Mouse (Mus musculus) bone marrow, adult 2 months (tissue): ENCODE data around the gene Uchl1. TPM values are rescaled to one million over a fixed set of nuclear protein-coding genes. Genes with fewer than 3 reads are reported as not detected.

Source experiments
- H3K27ac ChIP-seq: fragments of 200-500 bp; 2 replicates; pipeline ENCODE4 v1.5.1; 2012; ENCODE audit warnings: low read depth, mild to moderate bottlenecking, control low read depth, inconsistent platforms, low read length; ENCODE audit not compliant: control insufficient read depth, poor library complexity, insufficient read depth
- H3K4me1 ChIP-seq: fragments of 200-500 bp; 2 replicates; pipeline ENCODE4 v1.6.1; 2011; ENCODE audit warnings: low read length; ENCODE audit not compliant: control insufficient read depth, insufficient read depth
- H3K4me3 ChIP-seq: fragments of 200-500 bp; replicated peaks from 2 replicates; pipeline ENCODE3; 2011; ENCODE audit warnings: mild to moderate bottlenecking, low read depth, low read length, control low read depth; ENCODE audit not compliant: control insufficient read depth
- CTCF ChIP-seq: fragments of 200-500 bp; IDR thresholded peaks from 2 replicates; pipeline ENCODE4 v1.5.1; 2011; ENCODE audit warnings: low read length, control low read depth; ENCODE audit not compliant: control insufficient read depth, insufficient read depth
- POLR2A ChIP-seq: fragments of 200-500 bp; IDR thresholded peaks from 2 replicates; pipeline ENCODE4 v1.6.1; 2011; ENCODE audit warnings: low read depth, mild to moderate bottlenecking, control low read depth, low read length, borderline replicate concordance; ENCODE audit not compliant: control insufficient read depth
- WGBS: fragments of 180-500 bp; shearing (Covaris S2); methylation state at CpG from one replicate; pipeline ENCODE4 v1.1.7; 2018; 5-methylcytosine and 5-hydroxymethylcytosine counted together
- polyA plus RNA-seq: library from polyadenylated mRNA; stranded (reverse); fragments of >200 nt; gene quantifications from 2 replicates; pipeline ENCODE4 v1.2.4, GENCODE M21; 2011; ENCODE audit warnings: low replicate concordance; ENCODE audit not compliant: missing spikeins, insufficient read depth, insufficient read length

Gene Uchl1
- 5.4 and 14.6 TPM in 2 replicates for polyA plus RNA-seq

- Histone ChIP-seq H3K27ac (no peak within 1 kb of the TSS), H3K4me1 (no peaks in the 10 kb centered on the region; the same call in 1 of the 2 replicates), H3K4me3 (peak within 1 kb of the TSS; percentile 45)
- TF ChIP-seq POLR2A, result no peak
- under 1% methylated on average over 20 of the region's 20 CpGs for WGBS
Measured at GRCm38 (mm10) chr5:66675983-66676382, at the start of gene Uchl1. Gene Uchl1, plus strand, starts transcription at chr5:66676091.

DNA sequence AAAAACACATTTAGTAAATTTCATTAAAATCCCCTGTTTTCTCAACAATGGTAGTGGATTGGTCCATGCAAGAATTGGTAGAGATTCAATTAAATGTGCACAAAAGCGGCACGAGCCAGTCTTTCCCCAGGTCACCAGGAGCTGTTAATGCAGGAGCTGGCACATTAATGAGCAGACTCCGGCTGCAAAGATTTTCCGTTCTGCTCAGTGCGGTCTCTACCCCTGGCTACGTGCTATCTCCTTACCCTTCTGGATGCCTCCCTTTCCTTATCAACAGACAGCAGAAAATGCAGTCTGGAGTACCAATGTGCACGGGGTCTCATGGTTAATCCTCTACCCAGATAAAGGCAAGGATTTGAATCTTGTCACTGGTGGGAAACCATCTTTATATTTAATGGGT is 48.1 kb upstream of the Uchl1 start:
- Histone ChIP-seq H3K4me1 (no peaks in the 10 kb centered on the region), H3K4me3 (no peak overlapping the region), H3K27ac (no peak overlapping the region)
- 42% methylated on average over 7 of the region's 7 CpGs for WGBS
- TF ChIP-seq POLR2A (no peak), CTCF (no peak)

GRCm38 (mm10) chr5:66635459-66636079 is 40.3 kb upstream of the Uchl1 start:
- Histone ChIP-seq H3K4me3 (no peak overlapping the region), H3K4me1 (no peaks in the 10 kb centered on the region), H3K27ac (no peak overlapping the region)
- 59% methylated on average over 10 of the region's 10 CpGs for WGBS
- TF ChIP-seq CTCF (no peak), POLR2A (no peak)

- no peak overlapping the region for H3K27ac ChIP-seq
- H3K4me1 ChIP-seq, result no peaks in the 10 kb centered on the region
- 81% methylated on average over 4 of the region's 4 CpGs for WGBS
- TF ChIP-seq CTCF, result no peak
- no peak for TF ChIP-seq POLR2A
- H3K4me3 ChIP-seq, result no peak overlapping the region
Measured at GRCm38 (mm10) chr5:66642156-66642555, 33.7 kb upstream of the Uchl1 start.

- H3K4me1 ChIP-seq, result no peaks in the 10 kb centered on the region
- WGBS, result 40% methylated on average over 5 of the region's 5 CpGs
- TF ChIP-seq CTCF, result no peak
- TF ChIP-seq POLR2A, result no peak
- H3K4me3 ChIP-seq, result no peak overlapping the region
- H3K27ac ChIP-seq, result no peak overlapping the region
Measured at GRCm38 (mm10) chr5:66643260-66643659, 32.6 kb upstream of the Uchl1 start.

- no peak overlapping the region for H3K27ac ChIP-seq
- 32% methylated on average over 7 of the region's 7 CpGs for WGBS
- no peaks in the 10 kb centered on the region; the same call in 1 of the 2 replicates for H3K4me1 ChIP-seq
- no peak for TF ChIP-seq POLR2A
- no peak for TF ChIP-seq CTCF
- H3K4me3 ChIP-seq, result no peak overlapping the region
Measured at GRCm38 (mm10) chr5:66647504-66647903, 28.4 kb upstream of the Uchl1 start.

DNA sequence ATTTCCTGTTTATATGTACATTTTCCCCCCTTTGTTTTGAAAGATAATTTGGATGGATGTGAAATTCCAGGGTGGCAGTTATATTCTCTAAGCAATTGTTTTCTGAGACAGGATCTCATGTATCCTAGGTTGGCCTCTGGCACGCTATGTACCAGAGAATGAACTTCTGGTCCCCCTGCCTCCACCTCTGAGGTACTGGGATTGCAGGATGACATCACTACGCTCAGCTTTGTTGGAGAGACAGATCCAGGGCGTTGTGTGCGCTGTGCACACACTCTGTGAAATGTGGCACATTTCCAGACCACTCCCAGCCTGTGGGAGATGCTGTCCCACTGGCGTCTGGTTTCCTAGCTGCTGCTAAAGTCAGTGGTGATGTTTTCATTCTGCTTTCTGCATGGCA is 21.7 kb upstream of the Uchl1 start:
- 37% methylated on average over 5 of the region's 5 CpGs for WGBS
- Histone ChIP-seq H3K27ac (no peak overlapping the region), H3K4me1 (no peaks in the 10 kb centered on the region; the same call in 1 of the 2 replicates), H3K4me3 (no peak overlapping the region)
- no peak for TF ChIP-seq CTCF
- no peak for TF ChIP-seq POLR2A

- H3K4me1 ChIP-seq, result no peaks in the 10 kb centered on the region; the same call in 1 of the 2 replicates
- no peak overlapping the region for H3K4me3 ChIP-seq
- H3K27ac ChIP-seq, result no peak overlapping the region
- WGBS, result 4% methylated on average over 18 of the region's 18 CpGs
- TF ChIP-seq POLR2A (no peak), CTCF (no peak)
Measured at GRCm38 (mm10) chr5:66675189-66675890, 551 bp upstream of the Uchl1 start.
